Mouse (Mus musculus) R1 (cell line): ENCODE data around the gene Il17rb.
A peak's percentile ranks its signal among the peaks of the same experiment; 100 is the strongest.

Experiments
- DNase-seq: peaks from one replicate; pipeline ENCODE4 v3.0.0-alpha.2; 2018; ENCODE audit warnings: low read depth, low spot score

Il17rb gene

DNA sequence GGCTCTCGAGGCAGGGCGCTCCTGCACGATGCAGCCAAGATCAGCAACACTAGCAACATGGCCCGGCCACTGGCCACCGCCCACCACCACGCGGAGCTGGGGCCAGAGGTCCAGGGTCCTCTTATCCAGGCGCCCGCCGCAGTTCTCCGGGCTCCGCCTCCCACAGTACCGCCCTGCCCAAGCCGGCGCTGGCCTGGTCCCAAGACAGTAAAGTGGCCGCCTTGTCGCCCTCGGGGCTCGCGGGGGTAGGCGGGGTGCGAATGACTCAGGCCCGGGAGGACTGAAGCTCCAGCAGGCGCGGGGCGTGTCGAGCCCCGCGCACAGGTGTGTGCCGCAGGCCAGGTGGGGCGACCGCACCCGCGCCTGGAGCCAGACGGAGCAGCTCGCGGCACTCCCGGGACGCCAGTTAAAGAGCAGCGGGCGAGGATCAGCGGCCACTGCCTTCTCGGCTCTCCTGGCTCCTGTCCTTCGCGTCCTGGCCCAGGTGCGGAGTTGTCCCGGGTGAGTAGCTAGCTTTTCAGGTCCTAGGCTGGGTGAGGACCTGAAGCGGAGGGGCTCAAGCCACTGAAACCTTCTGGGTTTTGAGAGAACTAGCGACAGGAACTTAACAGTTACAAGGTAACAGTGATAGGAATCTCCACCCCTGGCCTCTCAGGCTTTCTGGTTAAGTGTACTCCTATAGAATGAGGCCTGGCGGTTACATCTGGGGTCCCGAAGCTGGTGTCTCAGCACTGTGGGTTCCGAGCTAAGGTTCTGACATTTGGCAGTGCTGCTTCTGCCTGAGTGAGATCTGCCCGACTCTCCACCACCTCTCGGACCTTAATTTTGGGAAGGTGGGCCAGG lies at the start of gene Il17rb, which contains the start of gene Chdh:
Gene Il17rb (minus strand): TSS at position 164 of the 843 bp plus-strand sequence.
Gene Chdh (plus strand): TSS at position 291 of the 843 bp plus-strand sequence.
- DNase-seq: no peak

DNA sequence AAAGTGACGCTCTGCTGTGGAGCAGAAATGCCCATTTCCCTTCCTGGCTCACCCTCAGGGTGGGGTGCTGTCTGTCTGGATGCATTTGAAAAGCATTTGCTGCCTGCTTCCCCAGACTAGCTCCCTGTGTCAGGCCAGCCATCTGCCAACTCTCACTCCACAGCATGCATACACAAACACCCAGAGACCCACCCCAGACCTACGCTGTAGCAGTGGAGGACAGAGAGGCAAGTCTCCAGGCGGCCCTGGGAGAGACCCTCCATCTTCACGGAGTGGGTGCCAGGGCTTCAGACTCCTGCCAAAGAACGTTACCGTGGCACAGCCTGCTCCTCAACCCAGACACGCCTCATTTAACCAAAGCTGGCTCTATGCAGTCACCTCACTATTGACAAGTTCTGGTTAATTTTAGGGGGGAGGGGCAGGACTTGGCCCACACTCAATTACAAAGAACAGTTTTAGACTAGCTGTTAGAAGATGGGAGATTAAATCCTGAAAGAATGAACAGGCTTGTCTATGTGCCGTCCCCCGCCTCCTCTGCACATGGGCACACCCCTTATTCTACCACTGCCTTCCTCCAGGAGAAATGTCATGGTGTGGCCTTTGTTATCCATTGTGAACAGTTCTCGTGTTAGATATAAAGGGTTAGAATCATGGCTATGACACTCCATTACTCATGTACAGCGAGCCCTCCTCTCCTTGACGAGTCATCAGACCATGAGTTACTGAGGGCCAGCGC lies 47.5 kb upstream of the Il17rb start:
- no peak for DNase-seq

- no peak for DNase-seq
These were observed 46.2 kb upstream of the Il17rb start for GRCm38 (mm10) chr14:30054922-30055321.

DNA sequence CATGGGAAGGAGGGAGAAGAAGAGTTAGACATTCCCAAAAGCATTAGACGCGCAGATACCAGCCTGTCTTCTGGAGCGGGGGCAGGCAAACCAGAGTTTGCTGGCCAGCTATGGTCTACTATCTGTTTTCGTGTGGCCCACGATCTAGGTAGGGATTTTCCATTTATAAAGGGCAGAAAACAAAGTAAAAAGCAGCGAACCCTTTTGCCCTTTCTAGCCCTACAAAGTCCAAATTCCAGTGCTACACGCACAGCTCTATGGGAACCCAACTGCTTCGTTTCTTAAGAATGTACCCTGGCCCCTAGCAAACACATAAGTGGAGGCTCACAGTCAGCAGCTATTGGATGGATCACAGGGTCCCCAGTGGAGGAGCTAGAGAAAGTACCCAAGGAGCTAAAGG lies 41.6 kb upstream of the Il17rb start:
- DNase-seq: no peak

- peak; percentile 49 for DNase-seq
These were observed 39.4 kb upstream of the Il17rb start for GRCm38 (mm10) chr14:30048049-30048448.

GRCm38 (mm10) chr14:30046976-30047375 lies 38.3 kb upstream of the Il17rb start:
- no peak for DNase-seq

GRCm38 (mm10) chr14:30045704-30046220 lies 37.1 kb upstream of the Il17rb start:
- no peak for DNase-seq

GRCm38 (mm10) chr14:30045239-30045638 lies 36.5 kb upstream of the Il17rb start:
- no peak for DNase-seq

- DNase-seq: no peak
These were observed 34.8 kb upstream of the Il17rb start for GRCm38 (mm10) chr14:30043356-30043940.

- DNase-seq: no peak
These were observed 33.1 kb upstream of the Il17rb start for GRCm38 (mm10) chr14:30041836-30042235.

GRCm38 (mm10) chr14:30039413-30039812 lies 30.7 kb upstream of the Il17rb start:
- no peak for DNase-seq

- no peak for DNase-seq
These were observed 29.7 kb upstream of the Il17rb start for GRCm38 (mm10) chr14:30038431-30038830.

- no peak for DNase-seq
These were observed 24.7 kb upstream of the Il17rb start for GRCm38 (mm10) chr14:30033405-30033804.

GRCm38 (mm10) chr14:30027378-30027777 lies 18.7 kb upstream of the Il17rb start:
- DNase-seq: peak; percentile 30

- no peak for DNase-seq
These were observed 15.7 kb upstream of the Il17rb start for GRCm38 (mm10) chr14:30024387-30024786.

DNA sequence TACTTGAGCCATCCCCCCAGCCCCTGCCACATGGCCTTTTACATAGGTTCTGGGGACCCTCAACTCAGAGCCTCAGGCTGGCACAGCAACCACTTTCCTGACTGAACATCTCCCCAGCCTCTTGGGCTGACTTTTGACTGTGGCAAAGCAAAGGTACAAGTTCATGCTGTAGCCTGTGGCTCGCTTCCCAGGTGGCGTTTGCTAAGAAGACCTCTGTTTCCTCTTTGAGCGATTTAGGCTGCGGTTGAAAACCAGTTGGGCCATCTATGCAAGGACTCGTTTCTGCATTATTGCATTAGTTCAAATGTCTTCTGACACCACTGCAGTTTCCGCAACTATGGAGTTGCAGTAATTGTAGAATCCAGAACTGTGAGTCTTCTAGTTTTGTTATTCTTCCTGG lies 13.8 kb upstream of the Il17rb start:
- DNase-seq: no peak

GRCm38 (mm10) chr14:30019792-30020575 lies 11.3 kb upstream of the Il17rb start:
- no peak for DNase-seq

GRCm38 (mm10) chr14:30019375-30019774 lies 10.7 kb upstream of the Il17rb start:
- no peak for DNase-seq

DNA sequence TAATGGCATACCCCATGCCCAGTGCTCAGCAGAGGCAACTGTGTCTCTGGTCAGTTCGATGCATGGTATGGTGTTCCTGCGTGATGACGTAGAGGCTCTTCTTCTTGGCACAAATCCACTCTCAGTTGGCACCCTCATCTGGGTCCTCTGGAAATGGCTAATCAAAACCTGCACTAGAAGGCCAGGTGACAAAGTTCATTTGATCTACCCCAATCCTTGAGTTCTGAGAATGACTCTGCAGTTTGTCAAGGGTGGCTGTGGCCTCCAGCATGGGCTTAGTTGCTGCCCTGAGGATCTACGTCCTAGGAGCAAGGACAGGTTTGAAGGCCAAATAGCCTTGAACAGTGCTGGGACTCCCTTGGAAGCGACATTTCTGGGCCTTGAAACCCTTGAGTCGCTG lies 10.2 kb upstream of the Il17rb start:
- no peak for DNase-seq

- no peak for DNase-seq
These were observed 9.7 kb upstream of the Il17rb start for GRCm38 (mm10) chr14:30018463-30018801.

DNA sequence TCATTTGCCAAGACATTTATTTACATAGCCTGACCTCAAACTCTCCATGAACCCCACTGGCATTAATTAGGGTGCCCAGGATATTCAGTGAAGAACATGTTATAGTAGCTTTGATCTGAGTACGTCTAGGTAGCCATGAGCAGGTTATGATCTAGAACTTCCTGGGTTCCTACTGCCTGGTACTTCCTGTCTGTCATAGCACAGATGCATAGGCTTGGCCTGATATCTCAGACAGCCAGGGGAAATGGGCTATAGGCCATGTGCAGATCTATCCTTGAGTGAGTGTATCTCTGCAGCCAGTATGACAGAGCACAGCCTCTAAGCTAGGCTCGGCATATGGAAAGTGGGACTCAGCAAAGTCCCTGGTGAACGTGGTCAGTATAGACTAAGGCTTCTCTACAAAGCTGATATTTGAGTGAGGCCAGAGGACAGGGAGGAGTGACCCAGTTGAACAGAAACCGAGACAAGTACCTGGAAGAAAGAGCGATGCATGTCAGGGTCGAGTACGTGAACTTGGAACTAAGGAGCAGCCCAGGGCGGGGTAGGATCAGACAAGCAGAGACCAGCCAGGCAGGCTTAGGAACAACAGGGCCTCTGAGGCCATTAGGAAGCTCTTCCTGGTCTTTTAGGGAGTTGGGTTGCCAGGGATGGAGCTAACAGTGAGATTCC lies 9.2 kb upstream of the Il17rb start:
- no peak for DNase-seq
